Mouse (Mus musculus): Measurements from ENCODE around the gene Zfp583.

GRCm38 (mm10) chr7:6284442-6285012 is 46.6 kb downstream of the Zfp583 start:
- TF ChIP-seq POLR2A (IDR thresholded peaks at IDR 0.05; ENCODE audit: borderline replicate concordance, insufficient read depth, low read length), result no peak
- no peak for TF ChIP-seq CTCF (IDR thresholded peaks at IDR 0.05; ENCODE audit: borderline replicate concordance, insufficient read depth, low read depth, low read length)
